9 mouse cellular contexts compared by ENCODE assay signal in the genomic region with DNA sequence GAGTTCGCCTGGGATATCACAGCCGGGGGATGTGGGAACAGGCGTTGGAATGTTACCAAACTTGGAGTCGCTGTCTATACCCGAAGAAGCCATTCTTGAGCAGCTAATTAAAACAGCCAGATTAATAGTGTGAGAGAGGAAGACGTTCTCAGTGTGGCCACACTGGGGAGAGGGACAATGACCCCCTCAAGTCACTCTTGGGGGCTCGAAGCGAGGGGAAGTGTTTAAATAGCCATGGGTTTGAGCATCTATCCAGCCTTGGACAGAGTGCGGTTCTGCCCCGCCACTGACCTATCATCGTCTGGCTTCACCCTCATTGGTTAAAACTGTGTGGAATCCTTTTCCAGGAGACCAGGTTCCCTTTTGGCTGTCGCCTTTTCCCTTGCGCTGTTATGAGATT. TPM values are rescaled to one million over a fixed set of nuclear protein-coding genes. Genes with fewer than 3 reads are reported as not detected.
A peak's percentile ranks its signal among the peaks of the same experiment; 100 is the strongest.
DNase-seq lines count a peak whose midpoint lies in the region; ATAC-seq and TF ChIP-seq lines count a peak whose summit lies in the region.
"Had no signal": no experiment of that assay in that cellular context is flagged by ENCODE, and none has a peak within 500 bp of the region (broad histone marks: within the 10 kb centered on the region; RNA-seq: fewer than 3 reads in every experiment).

No protein-coding gene starts in this region.

- no peaks in the 10 kb centered on the region for H3K36me3 ChIP-seq in lung, embryonic 15.5 days
- H3K36me3 ChIP-seq in forebrain, embryonic 10.5 days (replicated peaks): no peaks in the 10 kb centered on the region
- H3K36me3 ChIP-seq in intestine, postnatal 0 days (ENCODE audit: control insufficient read depth, insufficient read depth): no peaks in the 10 kb centered on the region
- H3K36me3 ChIP-seq in neural tube, embryonic 13.5 days: no peaks in the 10 kb centered on the region

- H3K4me2 ChIP-seq in lung, embryonic 15.5 days: peak overlapping the region; percentile 47
- peak overlapping the region; percentile 51 for H3K4me2 ChIP-seq in intestine, postnatal 0 days (replicated peaks; ENCODE audit: low read depth)
- peak overlapping the region; percentile 48 for H3K4me2 ChIP-seq in neural tube, embryonic 13.5 days

- DNase-seq in lung, postnatal 36 days: no peak
- no peak for DNase-seq in forebrain, embryonic 10.5 days (ENCODE audit: extremely low spot score, low spot score)
- no peak for DNase-seq in retina, embryonic 14.5 days (ENCODE audit: low spot score)
- DNase-seq in cerebellum, postnatal 14 days: no peak
- no peak for DNase-seq in natural killer cell, adult 2 months (ENCODE audit: low spot score in 2 of 2)

- 6% methylated on average over 13 of the region's 13 CpGs for WGBS in lung, embryonic 15.5 days
- WGBS in forebrain, embryonic 10.5 days: 34% methylated on average over 13 of the region's 13 CpGs
- WGBS in intestine, postnatal 0 days: 37% methylated on average over 13 of the region's 13 CpGs
- WGBS in neural tube, embryonic 13.5 days: 28% methylated on average over 13 of the region's 13 CpGs

- peak overlapping the region; percentile 24 for H3K9ac ChIP-seq in lung, embryonic 15.5 days
- H3K9ac ChIP-seq in intestine, postnatal 0 days (ENCODE audit: low read depth, low read length): peak overlapping the region; percentile 22; the same call in 1 of the 2 replicates
- H3K9ac ChIP-seq in neural tube, embryonic 13.5 days: peak overlapping the region; percentile 55; the same call in 1 of the 2 replicates

- H3K4me3 ChIP-seq in lung, embryonic 15.5 days: peak overlapping the region; percentile 14; the same call in 1 of the 2 replicates
- H3K4me3 ChIP-seq in forebrain, embryonic 10.5 days: peak overlapping the region; percentile 35
- no peak overlapping the region for H3K4me3 ChIP-seq in intestine, postnatal 0 days (ENCODE audit: low read depth, low read length)
- H3K4me3 ChIP-seq in neural tube, embryonic 13.5 days: no peak overlapping the region

- no peaks in the 10 kb centered on the region for H3K9me3 ChIP-seq in lung, embryonic 15.5 days
- no peaks in the 10 kb centered on the region for H3K9me3 ChIP-seq in forebrain, embryonic 10.5 days
- no peaks in the 10 kb centered on the region for H3K9me3 ChIP-seq in intestine, postnatal 0 days (ENCODE audit: control insufficient read depth)
- H3K9me3 ChIP-seq in neural tube, embryonic 13.5 days: no peaks in the 10 kb centered on the region

- no peak for TF ChIP-seq CTCF in intestine, postnatal 0 days (IDR thresholded peaks at IDR 0.05; ENCODE audit: low read depth)

- peak; percentile 16; the same call in 1 of the 2 replicates for ATAC-seq in lung, embryonic 15.5 days (ENCODE audit: borderline replicate concordance, extremely low read depth, low FRiP score, low TSS enrichment)
- ATAC-seq in intestine, postnatal 0 days: no peak
- ATAC-seq in neural tube, embryonic 13.5 days (ENCODE audit: low read depth): no peak

- peak overlapping the region; percentile 95 for H3K27ac ChIP-seq in lung, embryonic 15.5 days
- peak overlapping the region; percentile 86 for H3K27ac ChIP-seq in forebrain, embryonic 10.5 days
- H3K27ac ChIP-seq in intestine, postnatal 0 days (ENCODE audit: low read depth, low read length): peak overlapping the region; percentile 78
- peak overlapping the region; percentile 84 for H3K27ac ChIP-seq in neural tube, embryonic 13.5 days (replicated peaks)

- H3K4me1 ChIP-seq in lung, embryonic 15.5 days: peaks cover 84% of the 10 kb centered on the region
- H3K4me1 ChIP-seq in forebrain, embryonic 10.5 days: peaks cover 87% of the 10 kb centered on the region
- H3K4me1 ChIP-seq in intestine, postnatal 0 days (replicated peaks; ENCODE audit: control insufficient read depth, insufficient read depth, low read length): peaks cover 14% of the 10 kb centered on the region
- H3K4me1 ChIP-seq in neural tube, embryonic 13.5 days (replicated peaks): peaks cover 83% of the 10 kb centered on the region

- no peaks in the 10 kb centered on the region for H3K27me3 ChIP-seq in lung, embryonic 15.5 days
- peaks cover 10% of the 10 kb centered on the region for H3K27me3 ChIP-seq in forebrain, embryonic 10.5 days (ENCODE audit: poor library complexity, severe bottlenecking)
- H3K27me3 ChIP-seq in intestine, postnatal 0 days (replicated peaks; ENCODE audit: control insufficient read depth, insufficient read depth, low read length): peaks cover 6% of the 10 kb centered on the region; the same call in 1 of the 2 replicates
- H3K27me3 ChIP-seq in neural tube, embryonic 13.5 days: no peaks in the 10 kb centered on the region

RNA-seq across cellular contexts. Expression of a gene that starts 4.6 kb away (rescaled TPM):
- polyA plus RNA-seq in lung, embryonic 15.5 days (2015; fragmentation: Nextera tagmentation; extraction: Ambion mirVana): not detected in 2 replicates
- polyA plus RNA-seq in forebrain, embryonic 10.5 days (2016; fragmentation: Nextera tagmentation; extraction: Ambion mirVana): not detected in 2 replicates
- not detected in 2 replicates for polyA plus RNA-seq in intestine, postnatal 0 days (2015; fragmentation: Nextera tagmentation; extraction: Ambion mirVana)
- not detected in 2 replicates for polyA plus RNA-seq in neural tube, embryonic 13.5 days (2015; fragmentation: Nextera tagmentation; extraction: Ambion mirVana)
- polyA plus RNA-seq: activated CD4-positive, CD25-positive, alpha-beta regulatory T cell, adult 4 months had no signal

RNA-seq across cellular contexts. Expression of a gene that starts 24.3 kb away (rescaled TPM):
- polyA plus RNA-seq in lung, embryonic 15.5 days (2015; fragmentation: Nextera tagmentation; extraction: Ambion mirVana): 25.3 and 27.4 TPM in 2 replicates
- 22.7 and 22.8 TPM in 2 replicates for polyA plus RNA-seq in forebrain, embryonic 10.5 days (2016; fragmentation: Nextera tagmentation; extraction: Ambion mirVana)
- polyA plus RNA-seq in intestine, postnatal 0 days (2015; fragmentation: Nextera tagmentation; extraction: Ambion mirVana): 3.5 and 3.9 TPM in 2 replicates
- polyA plus RNA-seq in neural tube, embryonic 13.5 days (2015; fragmentation: Nextera tagmentation; extraction: Ambion mirVana): 23.6 and 24.5 TPM in 2 replicates

RNA-seq across cellular contexts. Expression of a gene that starts 55.0 kb away (rescaled TPM):
- not detected in 2 replicates for polyA plus RNA-seq in lung, embryonic 15.5 days (2015; fragmentation: Nextera tagmentation; extraction: Ambion mirVana)
- polyA plus RNA-seq in forebrain, embryonic 10.5 days (2016; fragmentation: Nextera tagmentation; extraction: Ambion mirVana): not detected in 2 replicates
- polyA plus RNA-seq in intestine, postnatal 0 days (2015; fragmentation: Nextera tagmentation; extraction: Ambion mirVana): not detected in 2 replicates
- polyA plus RNA-seq in neural tube, embryonic 13.5 days (2015; fragmentation: Nextera tagmentation; extraction: Ambion mirVana): not detected in 2 replicates
- polyA plus RNA-seq: activated CD4-positive, CD25-positive, alpha-beta regulatory T cell, adult 4 months had no signal

Comparison
In these comparisons a context has a peak if more than half of its experiments do, and no peak if none do; other contexts are left out.
1. H3K4me3 ChIP-seq: peak in lung, embryonic 15.5 days (single experiment) and forebrain, embryonic 10.5 days (single experiment); none in intestine, postnatal 0 days (single experiment) and neural tube, embryonic 13.5 days (single experiment).
2. Peak in every context shown above with its lines, with median percentiles within 50 percentile points of each other: H3K27ac ChIP-seq, H3K4me2 ChIP-seq and H3K9ac ChIP-seq.